Mouse (Mus musculus) embryo, embryonic 10.5 days (tissue): ENCODE measurements at regions not wholly inside any gene's neighbourhood (a gene's known extent, or its start where the extent isn't known, plus 50 kb on each side); places are given as distances from the start of the nearest gene placed in this dataset.

Source experiments
- DNase-seq: peaks from one replicate; pipeline ENCODE4 v3.0.0-alpha.2; 2015; ENCODE audit warnings: low spot score

DNA sequence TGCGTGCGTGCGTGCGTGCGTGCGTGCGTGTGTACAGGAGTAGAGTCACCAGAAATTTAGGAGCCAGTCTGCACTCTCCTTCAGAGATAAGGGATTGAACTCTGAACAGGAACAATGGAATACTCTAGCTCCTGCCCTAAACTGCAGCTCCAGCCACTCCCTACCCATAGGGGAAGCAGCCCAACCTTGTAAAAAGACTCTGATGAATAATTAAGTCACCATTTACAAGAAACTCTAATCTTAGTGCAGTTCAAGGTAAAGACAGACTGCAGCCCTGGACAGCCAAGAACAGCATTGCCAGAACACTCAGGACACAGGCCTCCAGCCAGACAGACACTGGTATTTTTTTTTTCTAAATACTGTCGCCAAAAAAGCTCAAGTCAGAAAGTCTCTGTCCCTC lies 198.9 kb upstream of the Trib2 start:
- DNase-seq = no peak

DNA sequence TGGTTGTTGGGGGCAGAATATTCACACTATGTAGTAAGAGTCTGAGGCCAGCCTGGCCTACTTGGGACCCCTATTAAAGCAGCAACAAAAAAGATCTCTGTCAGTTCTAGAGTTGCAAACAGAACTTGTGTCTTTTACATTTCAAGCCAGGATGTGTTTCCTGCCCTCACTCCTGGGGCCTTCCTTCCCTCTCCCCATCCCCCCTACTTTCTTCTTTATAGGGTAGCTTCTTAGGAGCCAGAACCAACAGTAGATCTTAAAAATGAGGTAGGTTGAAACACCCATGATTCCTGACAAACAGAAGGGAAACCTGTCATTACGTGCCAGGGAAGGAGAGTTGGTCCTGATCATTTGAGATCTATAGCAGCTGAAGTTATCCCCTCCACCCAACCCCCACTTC lies 198.0 kb upstream of the Trib2 start:
- no peak for DNase-seq

DNA sequence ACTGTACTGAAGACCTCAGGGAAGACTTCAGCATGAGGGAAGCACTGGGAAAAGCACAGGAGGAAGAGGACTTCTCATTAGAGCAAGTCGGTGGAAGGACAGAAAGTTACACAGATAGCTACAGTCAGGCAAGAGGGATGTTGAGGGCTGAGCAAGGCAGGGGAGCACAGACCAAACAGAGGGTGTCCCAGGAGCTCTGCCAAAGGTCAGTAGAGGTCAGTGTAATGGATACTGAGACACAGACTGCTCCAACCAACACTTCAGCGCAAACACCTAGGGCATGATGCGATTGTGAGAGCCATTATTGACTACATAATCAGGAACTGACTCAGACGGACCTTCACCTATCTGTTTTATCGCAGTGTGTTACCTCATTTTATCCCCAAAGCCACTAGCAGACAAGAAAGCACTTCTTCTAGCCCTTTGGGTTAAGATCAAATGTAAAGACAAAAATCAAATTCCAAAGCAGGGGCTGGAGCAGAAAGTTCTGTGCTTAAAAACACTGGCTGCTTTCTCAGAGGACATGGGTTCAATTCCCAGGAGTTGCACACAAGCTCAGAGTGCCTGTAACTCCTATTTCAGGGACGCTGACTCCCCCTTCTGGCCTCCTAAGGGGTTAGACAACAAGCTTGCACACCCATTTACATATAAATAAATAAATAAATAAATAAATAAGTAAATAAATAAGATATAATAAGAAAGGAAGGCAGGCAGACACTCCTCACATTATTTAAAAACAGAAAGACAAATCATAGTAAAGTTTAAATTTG lies 197.3 kb upstream of the Trib2 start:
- no peak for DNase-seq

DNA sequence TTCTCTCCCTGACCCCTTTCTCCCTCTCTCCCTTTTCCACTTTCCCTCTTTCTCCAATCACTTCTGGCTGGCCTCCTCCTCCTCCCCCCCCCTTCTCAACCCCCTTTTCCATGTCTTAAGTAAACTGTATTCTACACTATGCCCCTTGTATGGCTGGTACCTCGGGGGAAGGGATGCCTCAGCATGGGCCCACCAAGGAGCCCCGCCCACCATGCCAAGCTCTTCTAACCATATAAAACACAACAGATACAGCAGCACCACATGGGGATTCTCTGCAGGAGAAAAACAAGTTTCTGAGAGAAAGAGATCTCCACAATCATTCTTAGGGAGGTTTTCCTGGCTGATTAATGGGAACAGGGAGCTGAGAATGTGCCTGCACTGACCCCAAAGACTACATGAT lies 196.6 kb upstream of the Trib2 start:
- no peak for DNase-seq

DNA sequence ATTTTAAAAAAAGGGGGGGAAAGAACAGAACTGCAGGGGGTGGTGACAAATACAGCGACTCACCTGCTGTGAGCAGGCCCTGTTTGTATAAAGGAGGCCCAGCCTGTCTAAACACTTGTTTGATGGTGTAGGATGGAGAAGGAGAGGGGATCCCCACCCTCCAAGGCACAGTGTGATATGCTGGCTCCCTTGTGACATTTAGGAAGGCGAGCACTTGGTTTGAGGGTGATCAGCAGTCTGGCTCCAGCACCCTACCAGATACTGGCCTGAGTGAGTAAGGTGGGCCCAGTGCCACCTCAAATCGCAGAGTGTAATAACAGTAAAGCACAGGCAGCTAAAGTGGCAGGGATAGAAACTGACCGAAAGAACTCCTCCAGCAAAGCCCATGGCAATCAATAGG lies 195.4 kb upstream of the Trib2 start:
- no peak for DNase-seq

DNA sequence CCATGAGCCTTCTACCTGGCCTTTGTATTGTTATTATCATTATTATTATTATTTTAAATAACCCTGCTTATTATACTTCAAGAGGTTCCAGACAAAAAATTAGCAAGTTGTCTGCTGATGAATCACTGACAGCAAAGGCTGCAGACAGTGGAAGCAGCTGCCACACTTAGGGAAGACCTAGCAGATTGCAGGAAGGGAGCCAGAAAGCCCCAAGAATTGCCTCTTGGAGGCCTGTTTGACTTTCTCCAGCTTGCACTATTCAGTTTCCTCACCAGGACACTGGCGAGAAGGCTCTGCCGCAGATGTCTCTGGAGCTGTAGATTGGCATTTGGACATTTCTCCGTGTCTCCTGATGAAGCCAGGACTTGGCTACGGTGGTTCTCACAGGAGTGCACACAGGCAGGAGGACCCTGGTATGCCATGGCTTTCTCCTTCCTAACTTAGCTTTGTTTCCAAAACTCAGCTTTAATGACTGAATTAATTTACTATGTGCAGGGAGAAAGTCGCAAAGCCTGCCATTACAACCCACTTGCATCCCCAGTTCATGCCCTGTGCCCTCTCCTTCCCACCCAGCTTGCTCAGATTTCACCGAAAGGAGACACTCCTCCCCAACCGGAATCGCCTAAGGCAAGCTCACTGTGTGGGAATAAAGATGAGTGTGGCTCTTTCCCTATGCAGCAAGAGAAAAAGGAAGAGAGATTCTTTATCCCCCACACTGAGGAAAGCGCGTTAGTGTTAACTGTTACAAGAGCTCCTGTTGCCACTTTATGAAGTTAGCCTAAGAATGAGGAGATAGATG lies 193.3 kb upstream of the Trib2 start:
- peak; percentile 38 for DNase-seq

DNA sequence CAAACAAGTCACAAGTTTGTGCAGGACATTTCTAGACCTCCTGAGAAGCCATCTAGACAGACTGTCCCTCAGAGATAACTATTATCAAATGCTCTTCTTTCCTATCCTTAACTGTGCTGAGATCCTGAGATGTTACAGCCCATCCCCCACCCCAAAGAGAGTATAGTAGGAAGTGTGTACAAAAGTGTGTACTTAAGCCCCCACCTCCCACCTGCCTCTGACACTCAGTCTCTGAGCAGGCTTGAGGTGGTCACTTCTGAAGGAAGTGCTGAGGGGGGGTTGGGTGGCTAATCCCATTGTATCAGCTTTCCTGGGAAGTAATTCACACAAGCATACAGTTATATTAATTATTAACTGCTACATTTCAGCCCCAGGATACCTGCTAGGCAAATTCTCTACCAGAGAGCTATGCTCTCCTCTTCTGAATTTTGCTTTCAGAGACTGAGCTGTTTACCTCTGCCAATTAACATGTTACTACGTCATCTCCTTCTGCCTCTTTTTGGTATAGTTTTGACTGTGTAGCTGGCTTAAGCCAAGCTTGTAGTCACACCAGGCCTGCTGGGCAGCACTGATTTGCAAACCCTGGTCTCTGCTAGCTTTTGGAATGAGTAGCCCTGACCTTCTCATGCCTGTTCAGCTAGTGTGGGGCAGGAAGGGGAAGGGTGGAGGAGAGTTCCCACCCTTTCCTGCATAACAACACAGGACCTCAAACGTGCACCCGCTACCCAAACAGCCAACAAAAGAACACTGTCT lies 192.2 kb upstream of the Trib2 start:
- no peak for DNase-seq

DNA sequence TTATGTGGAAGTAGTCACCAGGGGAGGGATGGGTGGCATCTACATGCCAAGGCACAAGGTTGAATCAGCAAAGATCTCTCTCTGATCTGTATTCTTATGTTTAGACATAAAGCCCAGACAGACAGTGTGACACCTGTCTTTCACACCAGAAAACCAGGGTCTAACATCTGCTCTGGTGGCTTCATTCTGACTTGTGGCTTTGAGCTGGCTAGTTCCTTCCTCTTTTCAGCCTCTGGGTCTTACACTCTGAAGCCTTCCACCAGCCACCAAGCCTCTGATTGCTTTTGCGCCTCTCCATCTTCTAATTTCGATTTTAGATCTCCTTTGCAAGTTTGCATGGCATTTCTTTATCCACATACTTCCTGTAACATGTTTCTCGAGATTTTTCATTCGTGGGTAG lies 191.5 kb upstream of the Trib2 start:
- DNase-seq = no peak

DNA sequence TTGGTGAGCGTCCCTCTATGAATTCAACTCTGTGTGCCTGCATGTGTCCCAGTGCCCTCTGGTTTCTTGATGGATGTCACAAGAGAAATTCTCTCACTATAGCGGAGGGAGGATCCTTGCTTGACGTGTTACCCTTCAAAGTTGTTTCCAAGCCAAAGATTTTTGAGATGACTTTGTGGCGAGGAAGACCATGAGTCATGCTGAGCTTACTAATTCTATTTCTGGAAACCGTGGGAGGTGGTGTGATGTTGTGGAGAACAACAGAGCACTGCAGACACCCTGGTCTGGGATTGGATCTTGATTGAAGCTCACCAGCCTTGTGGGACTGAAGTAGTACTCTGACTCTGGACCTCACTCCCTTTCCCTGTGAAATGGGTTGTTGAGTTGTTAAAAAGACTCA lies 190.0 kb upstream of the Trib2 start:
- no peak for DNase-seq

DNA sequence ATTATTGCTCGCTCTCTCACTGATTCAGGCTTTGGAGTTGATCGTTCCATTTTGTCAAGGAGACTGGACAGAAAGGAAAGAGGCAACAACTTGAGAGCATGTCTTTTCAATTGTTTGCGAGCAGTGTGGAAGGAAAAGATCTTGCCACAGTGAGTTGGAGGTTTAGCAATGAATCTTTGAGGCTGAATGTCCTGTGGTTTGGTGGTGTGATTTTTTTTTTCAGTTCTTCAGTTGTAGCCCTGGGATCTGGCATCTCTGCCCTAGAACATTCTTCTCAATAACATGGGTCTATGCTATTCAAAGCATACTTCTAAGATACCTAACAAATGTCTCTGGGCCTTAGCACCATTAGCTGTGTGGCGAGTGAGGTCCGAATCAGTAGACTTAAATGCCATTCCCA lies 189.6 kb upstream of the Trib2 start:
- DNase-seq = no peak

DNA sequence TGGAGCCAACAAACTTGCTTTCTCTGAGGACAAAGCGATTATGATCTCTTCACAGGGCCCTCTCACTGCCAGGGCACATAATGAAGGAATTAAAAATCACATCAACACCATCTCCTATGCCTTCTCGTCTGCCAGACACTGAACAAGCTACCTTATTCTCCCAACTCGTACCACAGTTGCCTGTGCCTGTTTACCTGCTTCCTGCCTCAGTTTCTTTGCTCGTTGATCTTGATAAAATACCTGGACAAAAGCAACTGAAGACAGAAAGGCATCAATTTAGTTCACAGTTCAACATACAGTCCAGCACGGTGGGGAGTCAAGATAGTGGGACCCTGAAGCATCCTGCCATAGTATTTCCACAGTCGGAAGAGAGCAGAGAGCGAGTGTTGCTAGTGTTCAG lies 185.1 kb upstream of the Trib2 start:
- no peak for DNase-seq

DNA sequence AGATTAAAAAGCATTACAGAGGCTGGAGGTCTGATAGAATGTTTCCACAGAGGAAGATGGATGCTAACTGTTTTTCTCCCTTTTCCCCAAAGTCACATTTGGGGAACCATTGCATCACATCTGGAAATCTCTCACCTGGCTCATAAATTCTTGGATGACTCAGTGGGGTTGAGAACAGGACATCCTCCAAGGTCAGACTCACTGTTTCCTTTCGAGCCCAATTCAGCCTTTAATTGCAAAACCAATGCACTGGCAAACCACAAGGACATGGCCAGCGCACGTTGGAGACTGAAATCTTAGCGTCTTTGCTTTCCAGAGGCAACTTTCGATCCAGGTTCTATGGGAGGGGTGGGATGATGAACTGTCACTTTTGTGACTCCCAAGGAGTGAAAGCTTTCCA lies 184.5 kb upstream of the Trib2 start:
- no peak for DNase-seq

DNA sequence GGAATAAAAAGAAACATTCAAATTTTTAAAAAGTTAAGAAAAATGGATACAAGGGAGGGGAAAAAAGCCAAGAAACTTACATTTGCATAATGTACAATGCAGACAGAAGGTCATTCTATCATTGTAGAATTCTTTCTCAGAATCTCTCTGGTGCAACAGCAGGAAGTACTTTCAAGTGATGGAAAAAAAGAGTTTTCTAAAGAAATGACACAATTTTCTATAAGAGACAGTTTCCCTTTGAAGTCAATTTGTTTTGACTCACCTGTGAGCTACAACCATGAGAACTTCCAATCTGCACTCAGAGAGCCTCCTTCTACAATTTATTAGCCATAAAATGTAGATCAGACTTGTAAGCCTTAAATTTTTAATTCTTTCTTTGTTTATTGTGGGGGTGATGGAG lies 181.6 kb upstream of the Trib2 start:
- no peak for DNase-seq

DNA sequence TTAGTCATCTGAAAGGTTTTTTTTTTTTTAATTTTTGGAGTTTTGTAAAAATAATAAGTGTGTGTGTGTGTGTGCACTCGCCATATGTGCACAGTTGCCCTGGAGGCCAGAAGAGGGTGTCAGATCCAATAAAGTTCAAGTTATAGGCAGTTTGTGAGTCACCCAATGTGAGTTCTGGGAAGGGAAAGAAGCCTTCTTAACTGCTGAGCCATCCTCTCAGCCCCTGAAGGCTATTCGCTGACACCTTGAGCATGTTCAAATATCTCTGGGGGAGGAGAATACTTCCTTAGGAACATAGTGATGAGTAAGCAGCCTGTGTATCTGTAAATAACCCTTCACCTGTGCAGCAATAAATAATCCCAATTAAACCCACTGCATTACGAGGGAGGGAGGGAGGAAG lies 177.1 kb upstream of the Trib2 start:
- DNase-seq = no peak

DNA sequence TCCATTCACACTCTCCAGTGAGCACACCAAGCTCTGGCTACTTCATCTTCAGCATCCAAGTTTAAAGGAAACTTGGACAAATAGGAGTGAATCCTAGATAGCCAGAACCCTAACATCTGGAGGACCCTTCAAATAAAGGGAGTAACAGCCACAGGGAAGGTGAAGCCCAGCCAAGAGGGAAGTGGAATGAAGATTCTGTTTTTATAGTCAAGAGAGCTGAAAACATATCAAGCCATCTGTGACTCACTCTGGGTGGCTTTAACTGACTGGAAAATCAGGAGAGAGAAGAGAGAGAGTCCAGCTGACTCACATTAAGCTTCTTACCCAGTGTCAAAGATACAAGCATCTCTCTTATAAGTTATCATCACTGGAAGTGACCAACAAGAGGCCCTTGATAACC lies 169.6 kb upstream of the Trib2 start:
- no peak for DNase-seq

DNA sequence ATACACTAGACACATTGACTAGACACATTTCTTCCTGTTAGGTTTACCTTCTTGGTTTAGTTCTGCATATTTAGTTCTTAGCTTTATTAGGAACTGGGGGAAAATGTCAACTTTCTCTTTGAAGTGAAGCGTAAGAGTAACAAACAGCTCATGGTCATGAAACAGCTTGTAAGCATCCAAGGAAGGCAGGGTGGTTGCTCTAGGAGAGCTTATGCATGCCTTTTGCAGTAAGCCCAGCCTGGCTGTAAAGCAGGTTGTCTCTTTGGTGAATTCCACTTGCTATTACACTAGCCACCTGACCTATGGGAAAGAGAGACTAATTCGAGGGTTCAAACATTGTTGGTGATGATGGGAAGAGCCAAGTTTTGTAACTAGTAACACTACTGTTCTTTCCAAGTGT lies 168.9 kb upstream of the Trib2 start:
- DNase-seq = no peak

DNA sequence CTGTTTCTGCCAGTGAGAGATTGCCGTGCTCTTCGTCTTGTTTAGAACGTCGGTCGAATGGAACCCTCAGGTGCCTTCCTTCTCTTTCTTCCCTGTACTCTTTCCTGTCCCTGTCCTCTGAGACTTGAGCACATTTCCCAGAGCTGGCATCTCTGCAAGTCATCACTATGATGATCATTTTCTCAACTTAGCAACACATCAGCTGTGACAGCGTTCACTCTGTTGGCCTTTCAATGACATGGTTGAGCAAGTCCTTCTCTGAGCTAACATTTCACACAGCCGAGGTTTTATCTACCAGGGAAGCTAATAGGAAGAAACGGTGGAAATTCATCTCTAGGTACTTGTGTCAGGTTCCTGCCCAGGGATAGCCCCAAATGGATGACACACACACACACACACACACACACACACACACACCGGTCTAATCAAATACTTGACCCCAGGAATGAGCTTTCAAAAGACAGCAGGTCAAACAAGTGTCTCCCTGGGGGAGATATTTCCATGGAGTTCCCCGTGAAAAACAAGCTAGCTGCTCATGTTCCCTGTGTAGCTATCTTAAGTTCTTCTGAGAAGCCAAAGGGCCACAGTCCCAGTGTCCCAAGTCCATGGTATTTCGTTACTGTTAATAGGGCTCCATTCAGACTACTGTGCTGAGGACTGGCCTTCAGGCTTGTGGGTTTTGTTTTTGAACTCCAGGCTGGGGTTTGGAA lies 167.0 kb upstream of the Trib2 start:
- peak; percentile 4 for DNase-seq

DNA sequence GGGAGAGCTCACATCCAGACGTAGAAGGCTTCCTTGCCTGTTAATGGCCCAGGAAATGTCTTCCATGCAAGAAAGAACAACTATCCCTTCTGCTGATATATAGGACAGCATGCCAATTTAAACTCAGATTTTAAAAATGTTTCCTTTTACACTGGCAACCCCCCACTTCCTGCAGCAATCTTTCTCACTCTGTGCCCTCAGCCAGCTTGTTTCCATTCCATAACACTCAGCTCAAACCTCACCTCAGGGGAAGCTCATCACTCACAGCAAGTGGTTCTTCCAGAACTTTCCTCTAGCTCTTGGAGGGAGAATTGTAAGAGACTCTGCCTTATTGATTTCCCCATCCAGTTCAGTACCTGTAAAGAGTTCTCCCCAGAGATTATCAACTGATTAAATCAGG lies 165.0 kb upstream of the Trib2 start:
- peak; percentile 7 for DNase-seq

DNA sequence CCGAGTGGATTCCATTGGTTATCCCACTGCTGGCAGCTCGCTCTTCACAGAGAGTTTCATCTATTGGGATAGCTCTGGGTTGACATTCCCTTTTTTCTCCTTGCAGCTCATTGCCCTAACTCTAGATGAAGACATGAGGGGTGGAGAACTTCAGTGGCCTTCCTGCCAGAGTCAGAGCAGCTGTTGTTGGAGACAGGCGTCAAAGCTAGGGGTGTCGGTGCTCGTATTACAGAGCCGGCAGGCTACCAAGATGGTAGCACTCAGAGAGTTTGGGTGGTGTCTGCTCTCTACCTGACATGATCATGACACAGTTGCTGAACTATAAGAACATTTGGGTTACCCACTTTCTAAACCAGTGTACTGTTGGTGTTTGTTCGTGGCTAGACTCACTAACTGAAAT lies 162.5 kb upstream of the Trib2 start:
- no peak for DNase-seq

DNA sequence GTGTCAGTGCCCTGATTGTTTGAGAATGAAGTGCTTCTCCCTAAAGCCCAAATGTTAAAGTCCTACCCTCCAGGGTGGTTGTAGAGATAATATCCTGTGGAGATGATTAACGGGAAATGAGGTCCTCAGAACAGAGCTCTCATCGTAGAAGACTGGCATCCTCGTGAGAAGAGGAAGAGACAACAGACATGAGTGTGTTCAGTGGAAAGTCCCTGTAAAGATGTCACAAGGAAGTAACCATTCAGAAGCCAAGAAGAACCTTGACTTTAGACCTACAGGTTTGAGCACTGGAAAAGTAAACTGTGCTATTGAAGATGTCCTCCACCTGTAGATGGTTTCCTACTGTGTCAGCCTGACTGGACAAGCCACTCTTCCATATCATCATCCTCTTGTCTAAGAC lies 155.1 kb upstream of the Trib2 start:
- no peak for DNase-seq

DNA sequence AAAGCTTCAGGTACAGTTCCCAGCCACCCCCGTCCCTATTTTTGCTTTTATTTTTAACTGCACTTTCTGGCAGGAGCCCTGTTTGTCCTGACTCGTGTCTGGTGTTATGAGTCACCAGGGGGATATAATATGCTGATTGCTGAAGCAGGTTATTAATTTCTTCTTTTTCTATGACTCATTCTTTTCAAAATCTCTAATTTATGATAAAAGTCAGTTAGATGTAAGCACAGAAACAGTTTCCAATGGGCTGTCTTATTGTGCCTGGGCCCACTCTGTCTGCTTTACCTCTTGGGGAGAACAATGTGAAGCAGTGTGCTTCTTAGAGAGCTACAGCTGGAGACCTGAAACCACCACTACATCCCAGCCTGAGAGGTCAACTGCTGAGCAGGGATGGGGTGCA lies 153.5 kb upstream of the Trib2 start:
- no peak for DNase-seq

DNA sequence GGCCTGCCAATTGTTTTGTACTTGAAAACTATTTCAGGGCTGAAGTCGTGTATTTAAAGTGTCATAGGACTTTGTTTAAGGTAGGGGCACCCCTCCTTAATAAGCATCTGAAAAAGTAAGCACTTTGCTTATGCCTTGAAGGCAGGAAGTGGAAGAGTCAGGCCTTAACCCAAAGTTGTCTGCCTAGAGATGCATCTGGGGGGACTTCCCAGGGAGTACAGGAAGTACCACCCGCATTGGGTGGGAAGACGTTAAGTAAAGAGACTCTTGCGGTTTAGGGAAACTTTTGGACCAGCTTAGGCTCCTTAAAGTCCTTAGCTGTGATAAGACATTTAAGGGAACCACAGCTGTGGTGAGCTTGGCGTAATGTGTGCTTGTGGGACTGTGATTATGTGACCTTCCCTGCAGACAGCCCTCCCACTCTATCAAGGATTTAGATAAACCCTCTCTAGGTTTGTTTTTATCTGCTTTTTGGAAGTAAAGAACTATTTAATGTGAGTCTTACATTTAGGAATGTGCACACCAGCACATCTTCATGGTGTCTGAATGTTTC lies 150.9 kb upstream of the Trib2 start:
- DNase-seq = no peak
